Mouse (Mus musculus): ENCODE measurements around the gene Ncaph. TPM values are rescaled to one million over a fixed set of nuclear protein-coding genes. Genes with fewer than 3 reads are reported as not detected.
"Not testable (repeated sequence)": the region's sequence is repeated elsewhere in the genome, so short reads cannot be mapped to it uniquely, and the experiment has no call there.

Gene Ncaph
- total RNA-seq, 4 experiments from 2014 or later = 1.6 to 3.5 (median 3.1) TPM

DNA sequence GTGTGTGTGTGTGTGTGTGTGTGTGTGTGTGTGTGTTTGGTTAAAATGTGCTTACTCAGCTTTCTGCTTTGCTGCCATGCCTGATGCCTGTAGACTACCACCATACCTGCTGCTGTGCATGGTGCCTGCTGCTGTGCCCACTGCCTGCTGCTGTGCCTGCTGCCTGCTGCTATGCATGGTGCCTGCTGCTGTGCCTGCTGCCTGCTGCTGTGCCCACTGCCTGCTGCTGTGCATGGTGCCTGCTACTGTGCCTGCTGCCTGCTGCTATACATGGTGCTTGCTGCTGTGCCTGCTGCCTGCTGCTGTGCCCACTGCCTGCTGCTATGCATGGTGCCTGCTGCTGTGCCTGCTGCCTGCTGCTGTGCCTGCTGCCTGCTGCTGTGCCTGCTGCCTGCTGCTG lies 43.6 kb downstream of the Ncaph start:
- DNase-seq (ENCODE audit: low spot score in 2 of 2) = not testable (repeated sequence)

DNA sequence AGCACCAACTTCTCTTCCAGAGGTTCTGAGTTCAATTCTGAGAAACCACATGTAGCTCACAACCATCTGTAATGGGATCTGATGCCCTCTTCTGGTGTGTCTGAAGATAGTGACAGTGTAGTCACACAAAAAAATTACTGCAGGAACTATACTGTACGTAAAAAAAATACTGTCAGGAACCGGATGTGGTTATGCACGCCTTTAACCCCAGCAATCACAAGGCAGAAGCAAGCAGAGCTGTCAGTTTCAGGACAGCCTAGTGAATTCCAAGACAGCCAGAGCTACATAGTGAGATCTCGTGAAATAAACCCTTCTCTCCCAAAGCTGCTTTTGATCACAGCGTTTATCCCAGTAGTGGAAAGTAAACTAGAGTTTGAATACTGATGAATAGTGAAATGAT lies 47.5 kb downstream of the Ncaph start:
- DNase-seq (ENCODE audit: low spot score in 2 of 2) = no peak

GRCm38 (mm10) chr2:127080591-127081218 lies 53.0 kb downstream of the Ncaph start:
- DNase-seq (ENCODE audit: low spot score in 2 of 2) = no peak

DNA sequence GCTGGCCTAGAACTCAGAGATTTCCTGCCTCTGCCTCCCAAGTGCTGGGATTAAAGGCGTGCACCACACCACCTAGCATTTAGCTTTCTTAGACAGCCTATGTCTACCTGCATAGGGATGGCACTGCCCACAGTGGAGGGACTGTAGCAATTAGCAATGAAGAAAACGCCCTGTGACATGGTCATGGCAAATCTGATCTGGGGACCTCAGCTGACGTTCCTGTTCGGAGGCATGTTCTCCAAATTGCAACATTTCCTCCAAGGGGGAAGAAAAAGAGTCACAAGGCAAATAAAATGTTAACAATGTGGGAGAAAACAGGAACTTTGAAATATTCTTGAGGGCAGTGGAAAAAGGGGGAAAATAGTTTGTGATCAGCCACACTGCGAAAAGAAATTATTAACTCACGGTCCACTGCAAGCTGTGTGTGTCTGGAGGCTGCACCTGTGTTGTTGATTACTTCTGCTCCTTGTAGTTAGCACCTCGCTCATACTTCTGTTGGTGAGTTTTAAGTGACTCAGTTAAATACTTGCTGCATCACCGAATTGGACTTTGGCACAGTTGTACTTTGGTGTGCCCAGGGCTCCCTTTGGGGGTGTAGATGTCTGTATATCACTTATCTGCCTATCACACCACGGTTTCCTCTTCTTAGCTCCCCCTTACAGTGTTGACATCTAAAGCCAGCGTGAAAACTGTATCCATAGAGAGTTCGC lies 53.7 kb downstream of the Ncaph start:
- DNase-seq (ENCODE audit: low spot score in 2 of 2) = no peak

DNA sequence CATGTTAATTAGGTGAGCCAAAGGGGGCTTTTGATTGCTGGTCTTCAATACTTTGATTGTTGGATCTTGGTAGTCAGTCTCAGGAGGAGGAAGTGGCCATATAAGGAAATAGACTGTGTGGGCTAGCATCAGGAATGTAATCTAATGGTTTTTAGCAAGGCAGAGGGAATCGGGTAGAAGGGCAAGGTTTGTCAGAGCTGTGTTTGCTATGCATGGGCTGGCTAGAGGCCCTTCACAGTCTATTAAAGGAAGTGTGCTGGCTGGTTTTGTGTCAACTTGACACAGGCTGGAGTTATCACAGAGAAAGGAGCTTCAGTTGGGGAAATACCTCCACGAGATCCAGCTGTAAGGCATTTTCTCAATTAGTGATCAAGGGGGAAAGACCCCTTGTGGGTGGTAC lies 54.7 kb downstream of the Ncaph start:
- not testable (repeated sequence) for DNase-seq (ENCODE audit: low spot score in 2 of 2)

DNA sequence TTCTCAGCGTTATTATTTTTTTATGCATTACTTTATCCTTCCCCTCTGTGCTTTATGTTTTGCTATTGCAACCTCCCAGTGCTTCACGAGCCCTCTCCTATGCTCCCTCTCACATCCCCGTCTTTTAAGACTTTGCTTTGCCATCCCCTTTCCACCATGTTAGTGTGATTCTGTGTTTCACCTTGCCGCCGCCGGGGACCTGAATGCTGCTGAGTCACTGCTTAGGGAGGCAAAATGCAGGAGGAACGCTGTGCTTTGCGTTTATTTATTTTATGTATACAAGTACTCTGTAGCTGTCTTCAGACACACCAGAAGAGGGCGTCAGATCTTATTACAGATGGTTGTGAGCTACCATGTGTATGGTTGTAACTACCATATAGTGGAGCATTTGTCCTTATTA lies 56.1 kb downstream of the Ncaph start:
- DNase-seq (ENCODE audit: low spot score in 2 of 2) = no peak

- DNase-seq (ENCODE audit: low spot score in 2 of 2) = no peak
Observed at GRCm38 (mm10) chr2:127074116-127074515, 59.6 kb downstream of the Ncaph start.

- no peak for DNase-seq (ENCODE audit: low spot score in 2 of 2)
Observed at GRCm38 (mm10) chr2:127070879-127071278, 62.9 kb downstream of the Ncaph start.

GRCm38 (mm10) chr2:127070435-127070841 lies 63.3 kb downstream of the Ncaph start, which contains the start of gene Blvra:
Blvra (plus strand) TSS chr2:127070665.
- DNase-seq (ENCODE audit: low spot score in 2 of 2) = peak; percentile 65 to 74

DNA sequence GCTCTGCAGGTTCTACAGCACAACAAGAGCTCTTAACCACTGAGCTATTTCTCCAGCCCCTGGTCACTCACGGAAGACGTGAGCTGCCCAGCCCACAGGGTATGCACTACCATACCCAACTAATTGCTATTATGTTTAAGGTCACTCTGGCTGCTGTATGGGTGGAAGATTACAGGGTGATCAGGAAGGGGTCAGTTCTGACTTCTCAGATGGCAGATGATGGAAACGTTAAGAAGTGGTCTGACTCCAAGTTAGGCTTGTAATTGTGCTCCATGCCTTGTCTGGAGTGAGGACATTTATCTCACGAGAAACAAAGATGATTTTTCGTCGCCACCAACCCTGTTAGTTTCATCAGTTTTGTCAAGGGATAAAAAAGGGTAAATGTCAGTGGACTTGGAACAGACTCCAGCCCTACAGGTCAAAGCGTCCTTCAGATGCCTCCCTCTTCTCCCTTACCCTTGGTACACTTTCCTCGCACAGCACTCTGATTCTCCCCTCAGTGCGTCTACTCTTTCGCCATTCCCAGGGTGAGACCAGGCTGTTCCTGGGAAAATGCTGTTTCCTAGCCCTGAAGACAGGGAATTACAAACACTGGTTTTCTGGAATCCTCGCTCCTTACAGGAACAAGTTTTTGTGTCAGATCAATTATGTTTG lies 63.8 kb downstream of the Ncaph start:
- no peak for DNase-seq (ENCODE audit: low spot score in 2 of 2)

GRCm38 (mm10) chr2:127068806-127069205 lies 64.9 kb downstream of the Ncaph start:
- DNase-seq (ENCODE audit: low spot score in 2 of 2) = no peak

GRCm38 (mm10) chr2:127061471-127061870 lies 72.3 kb downstream of the Ncaph start:
- no peak for DNase-seq (ENCODE audit: low spot score in 2 of 2)

Other genes starting within 250 kb of the Ncaph start
- 10 to 100 TPM; 25.7 to 31.8 (median 26.8) TPM for gene Sppl2a, start 200.7 kb downstream of the Ncaph start, total RNA-seq (2022)
- gene Ap4e1, start 125.2 kb downstream of the Ncaph start, total RNA-seq (2022) = 10 to 100 TPM; 11.6 to 12.2 (median 11.8) TPM
- gene Blvra, start 63.3 kb downstream of the Ncaph start, total RNA-seq (2022) = 10 to 100 TPM; 26.2 to 32.0 (median 29.1) TPM
- gene Itpripl1, start 9.5 kb upstream of the Ncaph start, total RNA-seq (2022) = 1 to 10 TPM; 1.9 to 5.1 (median 3.6) TPM
- 1 to 10 TPM in 2 of 4 experiments, under 1 TPM in 2; 0.75 to 1.4 (median 1.1) TPM for gene 1810024B03Rik, start 74.3 kb upstream of the Ncaph start, total RNA-seq (2022)
- gene Snrnp200, start 74.4 kb upstream of the Ncaph start, total RNA-seq (2022) = 10 to 100 TPM; 87.6 to 94.2 (median 90.7) TPM
- gene Ciao1, start 113.9 kb upstream of the Ncaph start, total RNA-seq (2022) = 10 to 100 TPM; 75.5 to 84.2 (median 81.0) TPM
- 10 to 100 TPM; 71.7 to 82.1 (median 77.1) TPM for gene Tmem127, start 114.0 kb upstream of the Ncaph start, total RNA-seq (2022)
- gene Stard7, start 136.3 kb upstream of the Ncaph start, total RNA-seq (2022) = 100 to 1,000 TPM in 2 of 4 experiments, 10 to 100 TPM in 2; 92.3 to 106 (median 97.9) TPM
- 1 to 10 TPM; 2.4 to 3.3 (median 2.5) TPM for gene Dusp2, start 202.2 kb upstream of the Ncaph start, total RNA-seq (2022)
- not detected for gene Astl, start 204.7 kb upstream of the Ncaph start, total RNA-seq (2022)
- 1 to 10 TPM in 2 of 4 experiments, under 1 TPM in 2; 0.96 to 1.2 (median 1.0) TPM for gene Adra2b, start 229.3 kb upstream of the Ncaph start, total RNA-seq (2022)